Mouse (Mus musculus): ENCODE results near the gene Cav3. TPM values are rescaled to one million over a fixed set of nuclear protein-coding genes. Genes with fewer than 3 reads are reported as not detected.
A peak's percentile ranks its signal among the peaks of the same experiment; 100 is the strongest.

Gene Cav3
- total RNA-seq (2014; fragmentation: Nextera tagmentation): not detected in 2 replicates
- total RNA-seq (2017): not detected in 2 replicates

GRCm38 (mm10) chr6:112459341-112459749 is at the start of gene Cav3:
Cav3 (plus strand) TSS chr6:112459505.
- ATAC-seq (replicated peaks; ENCODE audit: poor library complexity, severe bottlenecking): no peak

GRCm38 (mm10) chr6:112419333-112419732 is 40.0 kb upstream of the Cav3 start:
- no peak for ATAC-seq (replicated peaks; ENCODE audit: poor library complexity, severe bottlenecking)

GRCm38 (mm10) chr6:112420883-112421282 is 38.4 kb upstream of the Cav3 start:
- no peak for ATAC-seq (replicated peaks; ENCODE audit: poor library complexity, severe bottlenecking)

GRCm38 (mm10) chr6:112423746-112424501 is 35.4 kb upstream of the Cav3 start:
- ATAC-seq (replicated peaks; ENCODE audit: poor library complexity, severe bottlenecking): no peak

GRCm38 (mm10) chr6:112426018-112426732 is 33.1 kb upstream of the Cav3 start:
- no peak for ATAC-seq (replicated peaks; ENCODE audit: poor library complexity, severe bottlenecking)

- ATAC-seq (replicated peaks; ENCODE audit: poor library complexity, severe bottlenecking): peak; percentile 81
Measured at GRCm38 (mm10) chr6:112445675-112446074, 13.6 kb upstream of the Cav3 start.

GRCm38 (mm10) chr6:112461459-112461858 is 2.2 kb downstream of the Cav3 start:
- no peak for ATAC-seq (replicated peaks; ENCODE audit: poor library complexity, severe bottlenecking)

GRCm38 (mm10) chr6:112463331-112463730 is 4.0 kb downstream of the Cav3 start:
- peak; percentile 52; the same call in 1 of the 2 replicates for ATAC-seq (replicated peaks; ENCODE audit: poor library complexity, severe bottlenecking)

GRCm38 (mm10) chr6:112465441-112465840 is 6.1 kb downstream of the Cav3 start:
- no peak for ATAC-seq (replicated peaks; ENCODE audit: poor library complexity, severe bottlenecking)

GRCm38 (mm10) chr6:112466001-112466400 is 6.7 kb downstream of the Cav3 start:
- no peak for ATAC-seq (replicated peaks; ENCODE audit: poor library complexity, severe bottlenecking)

- peak; percentile 77 for ATAC-seq (replicated peaks; ENCODE audit: poor library complexity, severe bottlenecking)
Measured at GRCm38 (mm10) chr6:112471644-112472043, 12.3 kb downstream of the Cav3 start.

- no peak for ATAC-seq (replicated peaks; ENCODE audit: poor library complexity, severe bottlenecking)
Measured at GRCm38 (mm10) chr6:112479861-112480260, 20.6 kb downstream of the Cav3 start.

GRCm38 (mm10) chr6:112484316-112484715 is 25.0 kb downstream of the Cav3 start:
- ATAC-seq (replicated peaks; ENCODE audit: poor library complexity, severe bottlenecking): peak; percentile 69

GRCm38 (mm10) chr6:112487993-112488392 is 28.7 kb downstream of the Cav3 start:
- ATAC-seq (replicated peaks; ENCODE audit: poor library complexity, severe bottlenecking): no peak

GRCm38 (mm10) chr6:112488821-112489180 is 29.5 kb downstream of the Cav3 start:
- no peak for ATAC-seq (replicated peaks; ENCODE audit: poor library complexity, severe bottlenecking)

- ATAC-seq (replicated peaks; ENCODE audit: poor library complexity, severe bottlenecking): peak; percentile 25
Measured at GRCm38 (mm10) chr6:112489181-112489909, 30.0 kb downstream of the Cav3 start.

GRCm38 (mm10) chr6:112489910-112490559 is 30.7 kb downstream of the Cav3 start, which contains the start of gene Oxtr:
Oxtr (minus strand) TSS chr6:112489943.
- ATAC-seq (replicated peaks; ENCODE audit: poor library complexity, severe bottlenecking): 0 out of 2 replicates have a peak, but pooled peaks have one; percentile 1

GRCm38 (mm10) chr6:112490625-112491242 is 31.4 kb downstream of the Cav3 start:
- peak; percentile 79 for ATAC-seq (replicated peaks; ENCODE audit: poor library complexity, severe bottlenecking)

GRCm38 (mm10) chr6:112491521-112491920 is 32.2 kb downstream of the Cav3 start:
- no peak for ATAC-seq (replicated peaks; ENCODE audit: poor library complexity, severe bottlenecking)

GRCm38 (mm10) chr6:112492656-112493055 is 33.4 kb downstream of the Cav3 start:
- ATAC-seq (replicated peaks; ENCODE audit: poor library complexity, severe bottlenecking): no peak

Data from granulocyte monocyte progenitor cell, adult 5-6 weeks (primary cell).